Mouse (Mus musculus) neural tube, embryonic 12.5 days (tissue): ENCODE measurements around the gene Nde1. TPM values are rescaled to one million over a fixed set of nuclear protein-coding genes. Genes with fewer than 3 reads are reported as not detected.

Experiments
- ATAC-seq: fragments of 200-750 bp; cut with Nextera tagmentation; 2 replicates; pipeline ENCODE4 v1.8.0; 2017; ENCODE audit warnings: low read depth, mild to moderate bottlenecking, moderate TSS enrichment, moderate library complexity; ENCODE audit not compliant: low FRiP score
- H3K27ac ChIP-seq: fragments of 300-500 bp; sonication (generic); 2 replicates; pipeline ENCODE4 v1.5.1; 2016
- H3K27me3 ChIP-seq: fragments of 300-500 bp; sonication (generic); replicated peaks from 2 replicates; pipeline ENCODE4 v1.6.1; 2016; ENCODE audit warnings: mild to moderate bottlenecking
- H3K36me3 ChIP-seq: fragments of 300-500 bp; sonication (generic); 2 replicates; pipeline ENCODE4 v1.6.1; 2016; ENCODE audit warnings: mild to moderate bottlenecking
- H3K4me1 ChIP-seq: fragments of 300-500 bp; sonication (generic); 2 replicates; pipeline ENCODE4 v1.6.1; 2016
- H3K4me2 ChIP-seq: fragments of 300-500 bp; sonication (generic); replicated peaks from 2 replicates; pipeline ENCODE4 v1.6.1; 2016; ENCODE audit warnings: mild to moderate bottlenecking
- H3K4me3 ChIP-seq: fragments of 300-500 bp; sonication (generic); 2 replicates; pipeline ENCODE4 v1.5.1; 2016
- H3K9ac ChIP-seq: fragments of 300-500 bp; sonication (generic); 2 replicates; pipeline ENCODE4 v1.6.1; 2016; ENCODE audit warnings: mild to moderate bottlenecking
- H3K9me3 ChIP-seq: fragments of 300-500 bp; sonication (generic); 2 replicates; pipeline ENCODE4 v1.6.1; 2016; ENCODE audit warnings: mild to moderate bottlenecking
- WGBS: fragments of 180-500 bp; shearing (Covaris S2); methylation state at CpG from one replicate; pipeline ENCODE4 v1.1.7; 2016; 5-methylcytosine and 5-hydroxymethylcytosine counted together
- polyA plus RNA-seq: library from polyadenylated mRNA; unstranded; fragments of >200 nt; fragmentation: Nextera tagmentation; extraction: Ambion mirVana; gene quantifications from 2 replicates; pipeline ENCODE4 v1.2.1, GENCODE M21; 2016

The Nde1 gene
- polyA plus RNA-seq, 1 experiment from 2014 or later, result 94.5 TPM

DNA sequence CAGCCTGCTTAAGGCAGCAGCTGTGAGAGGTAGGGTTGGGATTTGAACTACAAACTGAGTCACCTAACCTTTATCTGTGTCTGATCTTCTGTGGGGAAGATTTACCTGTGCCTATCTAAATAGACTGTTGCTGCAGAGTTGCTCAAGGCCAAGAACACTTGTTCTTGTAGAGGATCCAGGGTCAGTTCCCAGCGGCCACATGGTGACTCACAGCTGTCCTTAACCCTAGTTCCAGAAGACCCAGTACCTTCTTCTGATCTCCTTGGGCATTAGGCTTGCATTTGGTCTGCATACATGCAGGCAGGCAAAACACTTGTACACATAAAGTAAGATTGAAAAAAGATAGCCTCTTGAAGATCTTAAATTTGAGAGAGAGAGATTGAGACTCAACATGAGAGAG is 6.6 kb downstream of the Nde1 start:
- Histone ChIP-seq H3K36me3 (peaks cover 54% of the 10 kb centered on the region), H3K9me3 (no peaks in the 10 kb centered on the region), H3K4me2 (no peak overlapping the region), H3K27ac (no peak overlapping the region), H3K9ac (no peak overlapping the region), H3K27me3 (no peaks in the 10 kb centered on the region), H3K4me3 (no peak overlapping the region), H3K4me1 (peaks cover 8% of the 10 kb centered on the region; the same call in 1 of the 2 replicates)
- WGBS, result 92% methylated on average over 1 of the region's 1 CpGs
- no peak for ATAC-seq

DNA sequence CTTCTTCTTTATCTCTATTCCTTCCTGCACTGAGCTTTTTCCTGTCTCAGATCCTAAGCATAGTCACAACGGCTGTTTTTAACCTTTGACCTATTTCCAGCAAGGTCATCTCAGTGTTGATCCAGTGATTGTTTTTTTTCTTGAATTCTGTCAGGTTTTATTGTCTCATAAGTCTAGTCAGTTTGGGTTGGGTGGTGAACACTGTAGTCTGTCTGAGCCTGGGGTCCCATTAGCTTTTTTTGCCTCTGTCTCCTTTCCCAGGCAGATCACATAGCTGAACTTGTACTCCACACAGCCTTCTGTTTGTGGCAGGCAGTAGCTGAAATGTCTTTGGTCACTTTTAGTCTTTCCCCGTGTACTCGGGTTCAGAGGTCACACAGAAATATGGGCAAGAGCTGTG is 15.0 kb downstream of the Nde1 start:
- WGBS, result 74% methylated on average over 3 of the region's 3 CpGs
- Histone ChIP-seq H3K4me2 (no peak overlapping the region), H3K4me1 (no peaks in the 10 kb centered on the region), H3K36me3 (peaks cover 78% of the 10 kb centered on the region), H3K27me3 (no peaks in the 10 kb centered on the region), H3K9me3 (no peaks in the 10 kb centered on the region), H3K9ac (no peak overlapping the region), H3K4me3 (no peak overlapping the region), H3K27ac (no peak overlapping the region)
- no peak for ATAC-seq

DNA sequence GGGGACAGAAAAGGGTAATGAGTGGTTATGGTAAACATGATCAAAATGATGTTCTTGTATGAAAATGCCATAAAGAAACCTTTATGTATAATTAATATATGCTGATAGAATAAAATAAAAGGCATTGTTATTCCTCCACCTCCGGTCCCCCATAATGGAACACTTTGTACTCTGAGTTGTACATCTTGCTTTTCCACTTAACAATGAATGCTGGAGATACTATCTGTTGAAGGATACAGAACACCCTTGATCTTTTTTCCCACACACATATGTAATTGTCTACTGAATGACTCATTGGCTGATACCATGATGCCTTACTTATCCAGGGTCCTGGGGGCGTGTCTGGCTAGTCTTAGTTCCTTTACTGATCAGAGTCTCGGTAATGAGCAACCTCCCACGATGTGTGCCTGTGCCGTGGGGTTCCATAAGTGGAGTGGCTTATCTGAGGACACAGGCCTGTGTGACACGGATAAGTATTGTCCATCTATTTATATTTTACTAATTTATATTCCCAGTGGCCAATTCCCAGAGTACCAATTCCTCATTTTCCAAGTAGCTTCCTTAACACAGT is 17.2 kb downstream of the Nde1 start:
- 89% methylated on average over 6 of the region's 6 CpGs for WGBS
- Histone ChIP-seq H3K9me3 (no peaks in the 10 kb centered on the region), H3K27me3 (no peaks in the 10 kb centered on the region), H3K4me3 (no peak overlapping the region), H3K9ac (no peak overlapping the region), H3K27ac (no peak overlapping the region), H3K36me3 (peaks cover 78% of the 10 kb centered on the region), H3K4me1 (no peaks in the 10 kb centered on the region), H3K4me2 (no peak overlapping the region)
- no peak for ATAC-seq

DNA sequence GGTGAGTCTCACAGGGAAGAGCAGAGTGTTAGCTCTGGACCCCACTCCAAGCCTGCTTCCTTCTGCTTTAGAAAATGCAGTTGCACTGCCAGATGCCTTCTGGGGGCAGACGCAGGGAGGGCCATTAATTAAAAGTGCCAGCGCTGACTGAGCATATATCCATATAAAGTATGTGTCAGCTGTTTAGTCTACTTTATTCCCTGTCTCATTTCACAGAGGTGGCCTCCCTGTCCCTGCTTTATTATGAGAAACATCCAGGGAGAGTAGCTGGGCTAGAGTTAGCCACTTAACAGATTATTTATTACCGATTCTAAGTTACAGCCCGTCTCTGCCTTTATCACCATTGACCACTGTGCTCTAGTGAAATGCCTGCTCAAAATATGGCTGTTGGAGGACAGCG is 19.3 kb downstream of the Nde1 start:
- H3K4me3 ChIP-seq, result no peak overlapping the region
- no peaks in the 10 kb centered on the region for H3K4me1 ChIP-seq
- peaks cover 78% of the 10 kb centered on the region for H3K36me3 ChIP-seq
- H3K27me3 ChIP-seq, result no peaks in the 10 kb centered on the region
- H3K9me3 ChIP-seq, result no peaks in the 10 kb centered on the region
- no peak overlapping the region for H3K9ac ChIP-seq
- H3K4me2 ChIP-seq, result no peak overlapping the region
- WGBS, result 79% methylated on average over 5 of the region's 5 CpGs
- no peak for ATAC-seq
- no peak overlapping the region for H3K27ac ChIP-seq

DNA sequence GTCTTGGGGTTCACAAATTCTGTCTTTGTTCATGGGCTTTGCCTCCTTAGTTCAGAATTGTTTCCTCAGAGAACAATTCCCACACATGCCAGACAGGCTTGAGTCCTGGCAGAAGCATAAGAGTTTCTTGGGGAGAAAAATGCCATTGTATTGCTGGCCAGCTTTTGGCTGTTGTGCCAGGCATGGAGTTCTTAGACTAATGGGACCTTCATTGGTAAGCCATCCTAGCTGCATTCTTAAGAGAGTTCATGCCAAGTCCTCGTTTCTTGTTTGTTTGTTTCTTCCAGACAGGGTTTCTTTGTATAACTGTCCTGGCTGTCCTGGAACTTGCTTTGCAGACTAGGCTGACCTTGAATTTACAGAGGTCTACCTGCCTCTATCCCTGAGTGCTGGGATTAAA is 20.8 kb downstream of the Nde1 start:
- Histone ChIP-seq H3K4me3 (no peak overlapping the region), H3K27ac (no peak overlapping the region), H3K9me3 (no peaks in the 10 kb centered on the region), H3K36me3 (peaks cover 80% of the 10 kb centered on the region), H3K9ac (no peak overlapping the region), H3K4me2 (no peak overlapping the region), H3K4me1 (no peaks in the 10 kb centered on the region), H3K27me3 (no peaks in the 10 kb centered on the region)
- 77% methylated on average over 1 of the region's 1 CpGs for WGBS
- no peak for ATAC-seq

DNA sequence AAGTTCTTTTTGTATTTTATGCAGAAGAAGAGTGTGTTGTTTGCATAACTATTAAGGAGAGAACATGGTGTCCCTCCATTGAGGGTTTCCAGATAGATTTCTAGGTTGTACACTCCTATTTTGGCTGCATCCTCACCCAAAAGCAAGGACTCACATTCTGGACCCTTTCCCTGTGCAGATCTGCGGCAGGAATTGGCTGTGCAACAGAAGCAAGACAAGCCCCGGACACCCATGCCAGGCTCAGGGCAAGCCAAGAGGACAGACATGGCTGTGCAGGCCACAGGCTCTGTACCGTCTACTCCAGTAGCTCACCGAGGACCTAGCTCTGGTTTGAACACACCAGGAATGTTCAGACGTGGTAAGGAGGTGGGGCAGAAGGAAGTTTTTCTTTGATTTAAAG is 22.4 kb downstream of the Nde1 start:
- Histone ChIP-seq H3K36me3 (peaks cover 86% of the 10 kb centered on the region), H3K9ac (no peak overlapping the region), H3K27ac (no peak overlapping the region), H3K4me1 (no peaks in the 10 kb centered on the region), H3K9me3 (no peaks in the 10 kb centered on the region), H3K4me2 (no peak overlapping the region), H3K27me3 (no peaks in the 10 kb centered on the region), H3K4me3 (no peak overlapping the region)
- no peak for ATAC-seq
- 94% methylated on average over 5 of the region's 5 CpGs for WGBS

DNA sequence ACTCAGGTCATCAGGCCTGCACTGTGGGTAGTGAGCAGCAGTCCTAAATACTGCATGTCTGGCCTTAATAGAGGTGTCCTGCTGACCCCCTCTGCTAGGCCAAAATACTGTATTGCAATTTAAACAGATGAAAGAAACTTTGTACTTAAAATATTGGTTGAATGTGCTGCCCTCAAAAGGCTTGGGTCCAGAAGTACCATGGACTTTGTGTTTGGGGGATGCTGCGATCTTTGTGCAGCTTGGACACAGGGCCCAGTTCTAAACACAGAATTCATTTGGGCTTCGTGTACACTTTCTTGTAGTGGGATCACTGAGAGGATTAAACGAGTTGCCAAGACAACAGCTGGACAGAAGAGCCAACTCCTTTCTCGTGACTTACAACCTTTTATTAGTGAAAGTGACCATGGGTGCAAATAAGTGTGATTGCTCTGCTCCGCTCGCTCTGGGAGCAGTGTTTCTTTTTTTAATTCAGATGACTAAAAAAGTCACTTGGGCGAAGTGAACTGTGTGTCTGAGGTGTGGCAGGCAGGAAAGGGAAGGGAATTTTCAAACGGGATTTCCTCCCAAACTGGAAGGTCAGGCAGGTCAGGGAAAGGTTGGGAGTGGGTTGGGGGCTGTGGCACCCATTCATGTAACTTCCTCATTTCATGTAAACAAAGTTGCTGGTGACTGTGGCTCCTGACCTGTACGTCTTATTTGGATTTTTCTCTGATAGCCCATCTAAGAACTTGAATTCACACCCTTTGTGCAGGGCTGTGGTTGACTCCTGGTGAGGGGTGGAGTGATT is 31.3 kb downstream of the Nde1 start:
- Histone ChIP-seq H3K4me2 (no peak overlapping the region), H3K36me3 (peaks cover 32% of the 10 kb centered on the region), H3K4me3 (no peak overlapping the region), H3K9me3 (no peaks in the 10 kb centered on the region), H3K27ac (no peak overlapping the region), H3K9ac (no peak overlapping the region), H3K4me1 (no peaks in the 10 kb centered on the region), H3K27me3 (no peaks in the 10 kb centered on the region)
- no peak for ATAC-seq
- WGBS, result 77% methylated on average over 9 of the region's 9 CpGs

DNA sequence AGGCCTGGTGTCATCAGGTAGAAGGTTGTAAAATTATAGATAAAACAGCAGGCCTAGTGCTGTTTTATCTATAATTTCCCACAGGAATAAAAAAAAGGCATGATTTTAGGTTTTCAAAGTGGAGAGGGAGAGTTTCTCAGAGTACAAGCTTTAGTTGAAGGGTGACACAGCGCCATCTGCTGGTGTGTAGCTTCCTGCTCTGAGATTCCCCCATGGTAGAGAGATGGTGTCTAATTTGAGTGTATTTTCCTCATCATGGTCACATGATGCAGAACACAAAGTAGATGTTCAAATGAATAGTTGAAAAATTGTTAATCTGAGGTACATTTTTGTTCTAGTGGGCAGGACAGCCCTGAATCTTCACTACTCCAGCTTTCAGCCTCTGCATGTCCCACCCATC is 32.4 kb downstream of the Nde1 start:
- Histone ChIP-seq H3K27me3 (no peaks in the 10 kb centered on the region), H3K9me3 (no peaks in the 10 kb centered on the region), H3K9ac (no peak overlapping the region), H3K36me3 (peaks cover 22% of the 10 kb centered on the region), H3K4me3 (no peak overlapping the region), H3K27ac (no peak overlapping the region), H3K4me2 (no peak overlapping the region), H3K4me1 (no peaks in the 10 kb centered on the region)
- 27% methylated on average over 1 of the region's 1 CpGs for WGBS
- no peak for ATAC-seq

DNA sequence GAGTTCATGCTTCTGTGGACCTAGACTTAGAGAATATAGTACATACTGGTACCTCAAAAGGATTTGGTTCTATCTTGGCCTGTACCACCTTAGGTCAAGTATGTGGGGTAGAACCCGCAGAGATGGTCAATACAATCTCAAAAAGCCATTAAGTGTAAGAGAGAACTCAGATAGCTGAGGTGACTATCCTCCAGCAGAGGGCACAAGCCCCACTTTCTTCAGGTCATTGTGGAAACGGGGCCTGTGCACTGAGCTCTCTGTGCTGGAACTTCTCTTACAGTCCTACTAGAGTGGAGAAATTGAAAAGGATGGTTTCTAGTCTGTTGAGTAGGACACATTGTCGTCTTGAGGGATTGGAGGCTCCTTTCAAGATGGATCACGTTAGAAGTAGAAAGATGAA is 35.7 kb downstream of the Nde1 start:
- Histone ChIP-seq H3K9ac (no peak overlapping the region), H3K9me3 (no peaks in the 10 kb centered on the region), H3K4me2 (no peak overlapping the region), H3K4me1 (no peaks in the 10 kb centered on the region), H3K4me3 (no peak overlapping the region), H3K27me3 (no peaks in the 10 kb centered on the region), H3K27ac (no peak overlapping the region), H3K36me3 (no peaks in the 10 kb centered on the region)
- ATAC-seq, result no peak
- WGBS, result 73% methylated on average over 4 of the region's 4 CpGs

DNA sequence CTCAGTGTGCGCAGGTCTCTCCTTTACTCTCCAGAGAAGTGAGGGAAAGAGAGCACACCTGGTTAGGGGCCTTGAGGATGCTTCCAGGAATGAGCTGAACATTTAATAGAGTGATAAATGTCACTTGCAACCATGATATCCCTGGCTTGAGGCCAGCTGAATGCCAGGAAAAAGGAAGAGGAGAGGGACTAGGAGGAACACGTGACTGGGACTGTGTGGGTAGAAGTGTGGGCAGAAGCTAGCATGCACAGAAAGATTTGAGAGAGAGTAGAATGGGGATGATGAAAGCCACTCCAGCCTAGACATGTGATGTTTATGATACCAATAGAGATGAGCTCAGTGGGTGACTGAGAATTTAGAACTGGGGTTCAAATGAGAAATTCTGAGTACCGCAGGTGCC is 52.1 kb downstream of the Nde1 start:
- 93% methylated on average over 3 of the region's 3 CpGs for WGBS
- Histone ChIP-seq H3K4me2 (no peak overlapping the region), H3K9me3 (no peaks in the 10 kb centered on the region), H3K27ac (no peak overlapping the region), H3K4me3 (no peak overlapping the region), H3K36me3 (no peaks in the 10 kb centered on the region), H3K27me3 (no peaks in the 10 kb centered on the region), H3K9ac (no peak overlapping the region), H3K4me1 (no peaks in the 10 kb centered on the region)
- no peak for ATAC-seq

DNA sequence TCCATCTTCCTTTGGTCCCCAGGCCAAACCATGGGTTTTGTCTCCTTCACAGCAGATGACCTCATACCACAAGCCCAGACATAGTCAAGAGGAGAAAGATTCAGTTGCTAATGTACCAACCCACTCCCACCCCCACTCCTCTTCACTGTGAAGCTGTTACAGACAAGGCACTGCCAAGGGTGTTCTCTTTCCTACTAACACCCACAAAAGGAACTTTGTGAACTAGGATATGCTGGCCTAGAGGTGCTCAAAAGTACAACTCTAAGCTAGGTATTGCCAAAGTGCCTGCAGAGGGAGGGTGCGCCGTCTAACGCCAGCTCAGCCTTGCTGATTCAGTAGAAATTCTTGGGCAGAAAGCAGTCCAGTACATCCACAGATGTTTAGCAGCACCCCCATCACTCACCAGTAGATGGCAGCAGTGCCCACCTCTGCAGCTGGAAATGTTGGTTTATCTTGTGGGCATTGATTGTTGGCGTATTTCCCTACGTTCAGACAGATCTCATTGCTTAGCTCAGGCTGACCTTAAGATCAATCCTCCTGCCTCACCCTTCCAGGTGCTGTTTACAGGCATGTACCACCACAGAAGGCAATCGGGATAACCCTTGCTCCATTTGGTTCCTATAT is 74.1 kb downstream of the Nde1 start:
- 31% methylated on average over 6 of the region's 6 CpGs for WGBS
- no peak overlapping the region for H3K4me2 ChIP-seq
- H3K36me3 ChIP-seq, result no peaks in the 10 kb centered on the region
- H3K27ac ChIP-seq, result no peak overlapping the region
- no peaks in the 10 kb centered on the region for H3K4me1 ChIP-seq
- no peaks in the 10 kb centered on the region for H3K9me3 ChIP-seq
- peak; percentile 53; the same call in 1 of the 2 replicates for ATAC-seq
- H3K4me3 ChIP-seq, result no peak overlapping the region
- H3K27me3 ChIP-seq, result no peaks in the 10 kb centered on the region
- no peak overlapping the region for H3K9ac ChIP-seq

DNA sequence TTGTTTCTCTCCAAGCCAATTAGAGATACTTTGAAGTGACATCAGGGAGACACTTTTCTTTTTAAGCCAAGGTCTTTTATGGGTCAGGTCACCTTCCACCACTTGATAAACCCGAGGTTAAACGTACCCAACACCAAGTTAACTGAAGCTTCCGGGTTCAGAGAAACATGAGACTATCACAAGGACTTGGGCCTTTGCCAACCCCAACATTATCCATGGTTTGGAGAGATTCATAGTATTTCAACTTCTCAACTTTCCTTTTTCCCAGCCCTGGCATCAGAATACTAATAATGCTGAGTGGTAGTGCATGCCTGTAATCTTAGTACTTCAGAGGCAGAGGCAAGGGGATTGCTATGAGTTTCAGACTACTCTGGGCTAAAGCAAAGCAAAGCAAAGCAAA is 79.0 kb downstream of the Nde1 start:
- H3K4me3 ChIP-seq, result no peak overlapping the region
- H3K4me2 ChIP-seq, result no peak overlapping the region
- no peak for ATAC-seq
- H3K4me1 ChIP-seq, result no peaks in the 10 kb centered on the region
- no peak overlapping the region for H3K9ac ChIP-seq
- WGBS, result 87% methylated on average over 3 of the region's 3 CpGs
- no peaks in the 10 kb centered on the region for H3K36me3 ChIP-seq
- H3K27me3 ChIP-seq, result no peaks in the 10 kb centered on the region
- no peak overlapping the region for H3K27ac ChIP-seq
- H3K9me3 ChIP-seq, result no peaks in the 10 kb centered on the region
